In the genomic region with DNA sequence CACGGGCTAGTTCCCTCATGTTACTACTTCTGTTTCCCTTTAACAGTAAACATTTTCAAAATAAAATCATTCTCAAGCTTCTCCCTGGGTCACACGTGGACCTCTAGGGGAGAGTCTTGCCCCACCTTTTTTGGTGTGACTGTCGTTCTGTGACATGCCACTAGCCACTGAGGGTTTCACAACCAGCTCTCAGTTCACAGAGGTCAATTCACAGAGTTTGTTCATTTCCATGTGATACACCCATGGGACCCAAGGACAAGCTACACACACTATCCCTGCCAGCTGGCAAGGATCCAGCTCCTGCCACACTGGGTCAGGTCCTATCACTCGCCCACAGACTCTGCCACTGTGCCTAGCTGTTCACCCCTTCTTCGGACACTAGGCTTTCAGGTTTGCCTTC, we compare ENCODE assay signal across 12 mouse cellular contexts. TPM values are rescaled to one million over a fixed set of nuclear protein-coding genes. Genes with fewer than 3 reads are reported as not detected.
DNase-seq lines count a peak whose midpoint lies in the region; ATAC-seq lines count a peak whose summit lies in the region.
"Had no signal": no experiment of that assay in that cellular context is flagged by ENCODE, and none has a peak within 500 bp of the region (broad histone marks: within the 10 kb centered on the region; RNA-seq: fewer than 3 reads in every experiment).

No protein-coding gene starts in this region.

- no peaks in the 10 kb centered on the region for H3K9me3 ChIP-seq in liver, embryonic 16.5 days (replicated peaks; ENCODE audit: control insufficient read depth, low read length)
- H3K9me3 ChIP-seq in limb, embryonic 10.5 days (replicated peaks), result no peaks in the 10 kb centered on the region
- H3K9me3 ChIP-seq: embryonic facial prominence, embryonic 10.5 days; neural tube, embryonic 12.5 days had no signal

- H3K9ac ChIP-seq in liver, embryonic 16.5 days (ENCODE audit: low read depth, low read length), result no peak overlapping the region
- H3K9ac ChIP-seq: neural tube, embryonic 12.5 days had no signal

- intact Hi-C loops in heart, postnatal 14 days (cut with DNase I), result no loop called here

- DNase-seq in heart, adult 18-20 months, result peak; percentile 21 to 25
- no peak for DNase-seq in heart, postnatal 14 days
- peak; percentile 65 for DNase-seq in 416B (ENCODE audit: low read depth)
- no peak for DNase-seq in thymus, postnatal 0 days (ENCODE audit: low spot score)
- DNase-seq in spleen, postnatal 14 days (ENCODE audit: low spot score in 2 of 2), result no peak
- no peak for DNase-seq in limb, embryonic 10.5 days (ENCODE audit: low spot score)

- H3K27ac ChIP-seq in liver, embryonic 16.5 days (ENCODE audit: low read length), result no peak overlapping the region
- H3K27ac ChIP-seq in limb, embryonic 10.5 days, result no peak overlapping the region
- H3K27ac ChIP-seq: embryonic facial prominence, embryonic 10.5 days; neural tube, embryonic 12.5 days had no signal

- H3K4me1 ChIP-seq in liver, embryonic 16.5 days (ENCODE audit: control insufficient read depth, low read depth, low read length), result no peaks in the 10 kb centered on the region
- H3K4me1 ChIP-seq in limb, embryonic 10.5 days, result peaks cover 3% of the 10 kb centered on the region; the same call in 1 of the 2 replicates
- H3K4me1 ChIP-seq: neural tube, embryonic 12.5 days had no signal

- peak; percentile 37 to 68; a peak in 3 of 4 replicates for ATAC-seq in hematopoietic stem cell, adult 5-6 weeks (replicated peaks in 1 of 2; ENCODE audit: insufficient read depth in 1 of 2, low FRiP score in 2 of 2, low TSS enrichment in 1 of 2, low read depth in 1 of 2, poor library complexity in 2 of 2, severe bottlenecking in 2 of 2)
- ATAC-seq in liver, embryonic 16.5 days (ENCODE audit: low read depth), result peak; percentile 89
- ATAC-seq: forebrain, embryonic 16.5 days had no signal

- H3K27me3 ChIP-seq in liver, embryonic 16.5 days (ENCODE audit: control insufficient read depth, insufficient read depth, low read depth, low read length), result no peaks in the 10 kb centered on the region
- H3K27me3 ChIP-seq in limb, embryonic 10.5 days (ENCODE audit: low read depth, poor library complexity, severe bottlenecking), result no peaks in the 10 kb centered on the region
- H3K27me3 ChIP-seq: neural tube, embryonic 12.5 days had no signal

- no peak overlapping the region for H3K4me3 ChIP-seq in liver, embryonic 16.5 days (ENCODE audit: low read depth, low read length)
- no peak overlapping the region for H3K4me3 ChIP-seq in limb, embryonic 10.5 days
- H3K4me3 ChIP-seq: embryonic facial prominence, embryonic 10.5 days; neural tube, embryonic 12.5 days had no signal

- no peaks in the 10 kb centered on the region for H3K36me3 ChIP-seq in liver, embryonic 16.5 days (ENCODE audit: control insufficient read depth, insufficient read depth)
- no peaks in the 10 kb centered on the region for H3K36me3 ChIP-seq in limb, embryonic 10.5 days
- H3K36me3 ChIP-seq: embryonic facial prominence, embryonic 10.5 days; neural tube, embryonic 12.5 days had no signal

- no peak overlapping the region for H3K4me2 ChIP-seq in liver, embryonic 16.5 days (ENCODE audit: low read depth, low read length)
- H3K4me2 ChIP-seq: neural tube, embryonic 12.5 days had no signal

- WGBS in liver, embryonic 16.5 days (ENCODE audit: insufficient replicate concordance), result 23% methylated on average over 5 of the region's 5 CpGs
- WGBS in limb, embryonic 10.5 days, result 85% methylated on average over 5 of the region's 5 CpGs

RNA-seq across cellular contexts. Expression of a gene that starts 35.5 kb away (rescaled TPM):
- 1 to 10 TPM; 5.5 to 6.5 TPM for total RNA-seq in heart, adult 18-20 months (2021)
- total RNA-seq in heart, postnatal 14 days (2021), result 1 to 10 TPM; 7.1 to 7.9 TPM
- total RNA-seq in hematopoietic stem cell, adult 5-6 weeks (2017), result 0.35 TPM in 1 of 2 replicates, not detected in the other
- polyA plus RNA-seq in liver, embryonic 16.5 days (2015; fragmentation: Nextera tagmentation; extraction: Ambion mirVana), result 5.4 and 6.8 TPM in 2 replicates
- polyA plus RNA-seq in thymus, postnatal 0 days (2015; fragmentation: Nextera tagmentation; extraction: Ambion mirVana), result 9.3 and 10.1 TPM in 2 replicates
- 0.20 and 0.31 TPM in 2 replicates for polyA plus RNA-seq in limb, embryonic 10.5 days (2016; fragmentation: Nextera tagmentation; extraction: Ambion mirVana)
- polyA plus RNA-seq: C2C12 had no signal

Comparison
In these comparisons a context has a peak if more than half of its experiments do, and no peak if none do; other contexts are left out.
1. DNase-seq: peak in heart, adult 18-20 months (2 of 2) and 416B (single experiment); none in heart, postnatal 14 days (0 of 2), thymus, postnatal 0 days (single experiment), spleen, postnatal 14 days (0 of 2) and limb, embryonic 10.5 days (single experiment).